Mouse (Mus musculus) retina, embryonic 14.5 days (tissue): ENCODE measurements at regions not wholly inside any gene's neighbourhood (a gene's known extent, or its start where the extent isn't known, plus 50 kb on each side); places are given as distances from the start of the nearest gene placed in this dataset.

Source experiments
- DNase-seq: peaks from one replicate; pipeline ENCODE4 v3.0.0-alpha.2; 2015; ENCODE audit warnings: low spot score

- DNase-seq, result peak; percentile 78
These were observed 900.8 kb downstream of the Mat2b start for GRCm38 (mm10) chr11:39794183-39794652.

- DNase-seq, result no peak
These were observed 902.9 kb downstream of the Mat2b start for GRCm38 (mm10) chr11:39792112-39792511.
